Mouse (Mus musculus) cortical plate, adult 2 months (tissue): Measurements from ENCODE around the gene Specc1.

Source experiments
- CTCF ChIP-seq: fragments of 200-500 bp; IDR thresholded peaks from 2 replicates; pipeline ENCODE4 v1.5.1; 2011; ENCODE audit warnings: mild to moderate bottlenecking, control low read depth, low read length; ENCODE audit not compliant: insufficient read depth; ENCODE audit errors: extremely low read depth
- POLR2A ChIP-seq: fragments of 200-500 bp; IDR thresholded peaks from 2 replicates; pipeline ENCODE4 v1.6.1; 2011; ENCODE audit warnings: mild to moderate bottlenecking, low read length, control low read depth; ENCODE audit not compliant: insufficient read depth; ENCODE audit errors: extremely low read depth

DNA sequence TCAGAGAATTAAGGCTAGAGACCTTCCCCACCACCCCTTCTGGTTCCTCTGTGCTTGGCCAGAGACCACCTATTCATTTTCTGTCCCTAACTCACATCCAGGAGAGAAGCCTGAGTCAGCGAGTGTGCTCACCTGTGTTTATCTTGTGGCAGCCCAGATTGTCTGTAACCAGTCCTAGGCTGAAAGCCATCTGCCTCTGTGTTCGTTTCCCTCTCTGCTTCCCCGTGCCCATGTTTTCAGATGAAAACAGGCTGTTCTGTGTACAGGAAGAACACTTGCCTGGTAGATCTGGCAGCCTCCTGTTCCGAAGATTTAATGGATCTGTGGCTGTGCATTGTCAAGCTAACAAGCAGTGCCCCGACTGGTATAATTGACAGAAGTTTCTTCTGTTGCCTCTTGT, 68.4 kb downstream of the Specc1 start:
- TF ChIP-seq POLR2A, result no peak
- TF ChIP-seq CTCF, result no peak
